Mouse (Mus musculus) spleen, postnatal 14 days (tissue): ENCODE data around the gene Tnfrsf9.

Source experiments
- DNase-seq, 2 experiments: peaks; one replicate each; pipeline ENCODE4 v3.0.0; 2021 to 2022; ENCODE audit warnings: low spot score in 2 of 2

Gene Tnfrsf9

DNA sequence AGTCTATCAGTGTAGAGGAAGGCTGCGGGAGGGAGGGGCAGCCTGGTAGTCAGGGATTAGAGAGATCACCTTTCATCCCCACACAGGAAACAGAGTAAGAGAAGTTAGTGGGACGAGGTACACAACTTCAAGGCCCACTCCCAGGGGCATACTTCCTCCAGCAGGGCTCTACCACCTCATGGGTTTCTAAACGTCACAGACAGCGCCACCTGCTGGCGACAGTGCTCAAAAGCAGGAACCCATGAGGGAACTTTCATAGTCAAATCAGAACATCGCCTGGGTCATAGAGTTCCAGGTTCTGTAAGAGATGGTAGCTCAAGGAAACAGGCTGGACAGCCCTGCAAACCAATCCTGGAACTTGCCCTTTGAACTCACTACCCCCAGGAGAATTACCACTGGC, 75.8 kb downstream of the Tnfrsf9 start:
- DNase-seq, result peak in 1 of 2 experiments; percentile 7
